Mouse (Mus musculus): ENCODE measurements around the gene B3gat2. TPM values are rescaled to one million over a fixed set of nuclear protein-coding genes. Genes with fewer than 3 reads are reported as not detected.

The B3gat2 gene
- polyA plus RNA-seq, 1 experiment from 2014 or later, result 0.59 TPM

- H3K4me3 ChIP-seq, result no peak overlapping the region
- H3K27me3 ChIP-seq (ENCODE audit: insufficient read depth, poor library complexity, severe bottlenecking), result no peaks in the 10 kb centered on the region
- DNase-seq (ENCODE audit: low spot score), result no peak
- 97% methylated on average over 10 of the region's 10 CpGs for WGBS
- no peaks in the 10 kb centered on the region for H3K9me3 ChIP-seq
- H3K36me3 ChIP-seq, result peaks cover 66% of the 10 kb centered on the region
- H3K4me1 ChIP-seq, result no peaks in the 10 kb centered on the region
- no peak overlapping the region for H3K27ac ChIP-seq
Observed at GRCm38 (mm10) chr1:23845007-23845406, 83.5 kb downstream of the B3gat2 start.

- WGBS, result 92% methylated on average over 10 of the region's 10 CpGs
- peaks cover 72% of the 10 kb centered on the region for H3K36me3 ChIP-seq
- no peaks in the 10 kb centered on the region for H3K4me1 ChIP-seq
- H3K4me3 ChIP-seq, result no peak overlapping the region
- no peaks in the 10 kb centered on the region for H3K9me3 ChIP-seq
- no peak for DNase-seq (ENCODE audit: low spot score)
- H3K27ac ChIP-seq, result no peak overlapping the region
- H3K27me3 ChIP-seq (ENCODE audit: insufficient read depth, poor library complexity, severe bottlenecking), result no peaks in the 10 kb centered on the region
Observed at GRCm38 (mm10) chr1:23846044-23846680, 84.6 kb downstream of the B3gat2 start.

GRCm38 (mm10) chr1:23855623-23856022 is 94.1 kb downstream of the B3gat2 start:
- H3K9me3 ChIP-seq, result no peaks in the 10 kb centered on the region
- peaks cover 37% of the 10 kb centered on the region for H3K36me3 ChIP-seq
- 84% methylated on average over 3 of the region's 3 CpGs for WGBS
- H3K27ac ChIP-seq, result no peak overlapping the region
- no peak for DNase-seq (ENCODE audit: low spot score)
- no peak overlapping the region for H3K4me3 ChIP-seq
- H3K27me3 ChIP-seq (ENCODE audit: insufficient read depth, poor library complexity, severe bottlenecking), result no peaks in the 10 kb centered on the region
- no peaks in the 10 kb centered on the region for H3K4me1 ChIP-seq

- Histone ChIP-seq H3K27me3 (ENCODE audit: insufficient read depth, poor library complexity, severe bottlenecking) (no peaks in the 10 kb centered on the region), H3K4me3 (no peak overlapping the region), H3K27ac (no peak overlapping the region), H3K4me1 (no peaks in the 10 kb centered on the region), H3K9me3 (no peaks in the 10 kb centered on the region), H3K36me3 (peaks cover 25% of the 10 kb centered on the region; the same call in 1 of the 2 replicates)
- 92% methylated on average over 2 of the region's 2 CpGs for WGBS
- no peak for DNase-seq (ENCODE audit: low spot score)
Observed at GRCm38 (mm10) chr1:23860944-23861343, 99.4 kb downstream of the B3gat2 start.

- Histone ChIP-seq H3K27ac (no peak overlapping the region), H3K4me1 (no peaks in the 10 kb centered on the region), H3K9me3 (no peaks in the 10 kb centered on the region), H3K4me3 (no peak overlapping the region), H3K27me3 (ENCODE audit: insufficient read depth, poor library complexity, severe bottlenecking) (no peaks in the 10 kb centered on the region), H3K36me3 (peaks cover 13% of the 10 kb centered on the region; the same call in 1 of the 2 replicates)
- no peak for DNase-seq (ENCODE audit: low spot score)
- 90% methylated on average over 7 of the region's 7 CpGs for WGBS
Observed at GRCm38 (mm10) chr1:23865566-23865965, 104.0 kb downstream of the B3gat2 start.

GRCm38 (mm10) chr1:23867350-23867862 is 105.9 kb downstream of the B3gat2 start:
- Histone ChIP-seq H3K36me3 (peaks cover 21% of the 10 kb centered on the region), H3K4me3 (no peak overlapping the region), H3K27me3 (ENCODE audit: insufficient read depth, poor library complexity, severe bottlenecking) (no peaks in the 10 kb centered on the region), H3K27ac (no peak overlapping the region), H3K9me3 (no peaks in the 10 kb centered on the region), H3K4me1 (no peaks in the 10 kb centered on the region)
- WGBS, result 62% methylated on average over 2 of the region's 2 CpGs
- DNase-seq (ENCODE audit: low spot score), result no peak

- WGBS, result 96% methylated on average over 1 of the region's 1 CpGs
- DNase-seq (ENCODE audit: low spot score), result no peak
Observed at GRCm38 (mm10) chr1:23872194-23872593, 110.6 kb downstream of the B3gat2 start.

GRCm38 (mm10) chr1:23882681-23883080 is 121.1 kb downstream of the B3gat2 start:
- Histone ChIP-seq H3K4me1 (no peaks in the 10 kb centered on the region), H3K9me3 (no peaks in the 10 kb centered on the region), H3K4me3 (no peak overlapping the region), H3K27me3 (ENCODE audit: insufficient read depth, poor library complexity, severe bottlenecking) (no peaks in the 10 kb centered on the region), H3K36me3 (no peaks in the 10 kb centered on the region), H3K27ac (no peak overlapping the region)
- no peak for DNase-seq (ENCODE audit: low spot score)
- WGBS, result 90% methylated on average over 1 of the region's 1 CpGs

More at GRCm38 (mm10) chr1:23872194-23872593, 110.6 kb downstream of the B3gat2 start:
- Histone ChIP-seq H3K4me1 (no peaks in the 10 kb centered on the region), H3K9me3 (no peaks in the 10 kb centered on the region), H3K27ac (no peak overlapping the region), H3K4me3 (no peak overlapping the region), H3K27me3 (ENCODE audit: insufficient read depth, poor library complexity, severe bottlenecking) (no peaks in the 10 kb centered on the region), H3K36me3 (peaks cover 31% of the 10 kb centered on the region)

GRCm38 (mm10) chr1:23884087-23884668 is 122.6 kb downstream of the B3gat2 start:
- H3K9me3 ChIP-seq, result no peaks in the 10 kb centered on the region
- no peak overlapping the region for H3K4me3 ChIP-seq
- no peaks in the 10 kb centered on the region for H3K36me3 ChIP-seq
- no peak for DNase-seq (ENCODE audit: low spot score)
- WGBS, result 81% methylated on average over 2 of the region's 2 CpGs
- no peaks in the 10 kb centered on the region for H3K27me3 ChIP-seq (ENCODE audit: insufficient read depth, poor library complexity, severe bottlenecking)
- no peak overlapping the region for H3K27ac ChIP-seq
- H3K4me1 ChIP-seq, result no peaks in the 10 kb centered on the region

- H3K27me3 ChIP-seq (ENCODE audit: insufficient read depth, poor library complexity, severe bottlenecking), result no peaks in the 10 kb centered on the region
- no peaks in the 10 kb centered on the region for H3K36me3 ChIP-seq
- H3K4me3 ChIP-seq, result no peak overlapping the region
- H3K9me3 ChIP-seq, result no peaks in the 10 kb centered on the region
- no peaks in the 10 kb centered on the region for H3K4me1 ChIP-seq
- H3K27ac ChIP-seq, result no peak overlapping the region
- DNase-seq (ENCODE audit: low spot score), result no peak
- WGBS, result 96% methylated on average over 7 of the region's 7 CpGs
Observed at GRCm38 (mm10) chr1:23884914-23885313, 123.4 kb downstream of the B3gat2 start.

GRCm38 (mm10) chr1:23892072-23892471 is 130.5 kb downstream of the B3gat2 start:
- no peak overlapping the region for H3K27ac ChIP-seq
- 39% methylated on average over 1 of the region's 1 CpGs for WGBS
- H3K36me3 ChIP-seq, result no peaks in the 10 kb centered on the region
- peaks cover 13% of the 10 kb centered on the region for H3K4me1 ChIP-seq
- H3K4me3 ChIP-seq, result no peak overlapping the region
- H3K27me3 ChIP-seq (ENCODE audit: insufficient read depth, poor library complexity, severe bottlenecking), result no peaks in the 10 kb centered on the region
- H3K9me3 ChIP-seq, result no peaks in the 10 kb centered on the region
- no peak for DNase-seq (ENCODE audit: low spot score)
